Mouse (Mus musculus): ENCODE results near the gene Rpusd1.
"Not testable (repeated sequence)": the region's sequence is repeated elsewhere in the genome, so short reads cannot be mapped to it uniquely, and the experiment has no call there.

The Rpusd1 gene

GRCm38 (mm10) chr17:25741471-25741870 is 14.0 kb downstream of the Rpusd1 start:
- DNase-seq, result not testable (repeated sequence)

DNA sequence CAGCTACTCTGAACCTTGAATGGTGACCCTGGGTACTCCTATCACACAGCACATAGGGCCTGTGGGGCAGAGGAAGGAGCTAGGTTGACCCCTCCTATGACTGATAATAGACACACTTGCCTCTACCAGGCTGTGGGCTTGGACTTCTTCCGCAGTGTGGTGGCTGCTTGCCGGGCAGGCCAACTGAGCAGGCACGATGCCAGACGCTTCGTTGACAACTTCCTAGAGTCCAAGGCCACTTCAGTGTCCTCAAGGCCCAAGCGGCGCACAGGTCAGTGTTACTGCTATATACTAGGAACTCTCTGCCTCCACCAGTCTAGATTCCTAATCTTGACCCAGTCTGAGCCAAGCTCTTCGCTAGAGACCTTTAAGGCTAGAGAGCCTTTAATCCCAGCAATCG is 16.4 kb downstream of the Rpusd1 start:
- DNase-seq, result no peak

DNA sequence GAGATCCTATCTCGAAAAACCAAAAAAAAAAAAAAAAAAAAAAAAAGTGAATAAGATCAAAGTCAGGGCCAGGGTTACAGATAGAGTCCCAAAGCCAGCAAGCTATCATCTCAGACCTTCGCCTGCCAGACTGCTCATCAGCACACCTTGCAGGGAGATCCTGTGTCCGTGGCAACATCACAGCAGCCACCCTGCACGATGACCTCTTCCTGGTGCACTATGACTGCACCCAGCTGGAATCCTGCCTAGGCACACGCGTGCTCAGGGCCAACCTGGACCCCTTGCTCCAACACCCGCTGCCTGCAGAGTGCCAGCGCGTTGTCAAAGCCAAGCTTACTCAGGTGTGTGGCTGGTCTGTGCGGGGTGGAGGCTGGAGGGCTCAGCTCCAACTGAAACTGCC is 16.8 kb downstream of the Rpusd1 start:
- no peak for DNase-seq

GRCm38 (mm10) chr17:25748238-25748637 is 20.8 kb downstream of the Rpusd1 start:
- DNase-seq, result no peak

DNA sequence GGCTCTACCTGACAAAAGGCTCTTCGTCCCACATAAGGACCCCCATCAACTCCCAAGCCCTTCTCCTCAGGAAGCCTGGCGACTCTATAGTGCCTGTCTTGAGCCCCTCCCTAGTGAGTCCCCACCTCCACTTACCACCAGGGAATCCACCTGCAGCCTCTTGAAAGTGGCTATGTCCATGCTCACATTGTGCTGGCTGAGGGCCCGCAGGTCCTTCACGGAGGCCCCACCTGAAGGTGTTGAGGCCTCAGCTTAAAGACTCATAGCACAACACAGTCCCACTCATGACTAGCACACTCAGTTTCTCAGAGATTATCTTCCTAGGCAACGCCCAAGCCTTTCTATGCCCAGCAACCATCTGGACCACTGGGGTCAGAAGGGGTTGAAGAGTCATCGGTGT is 21.8 kb downstream of the Rpusd1 start:
- DNase-seq, result no peak

GRCm38 (mm10) chr17:25751446-25751845 is 24.0 kb downstream of the Rpusd1 start:
- no peak for DNase-seq

DNA sequence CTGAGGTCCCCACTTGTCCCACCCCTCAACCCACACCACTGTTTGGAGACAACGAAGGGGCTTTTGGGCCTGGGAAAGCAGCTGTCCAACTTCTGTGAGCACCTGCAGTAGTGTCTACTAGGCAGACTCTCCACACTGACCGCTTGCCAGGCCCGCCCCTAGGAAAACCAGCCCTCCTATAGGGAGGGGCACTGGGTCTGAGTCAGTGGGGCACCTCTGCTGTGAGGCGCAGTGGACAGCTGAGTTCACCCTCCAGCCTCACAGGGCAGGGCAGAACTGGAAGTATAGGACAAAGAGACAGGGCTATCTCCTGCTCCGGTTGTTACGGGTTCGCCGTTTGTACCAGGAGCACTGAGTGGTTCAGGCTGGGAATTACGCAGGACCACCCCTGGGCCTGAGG is 26.8 kb downstream of the Rpusd1 start, which contains the start of gene Msln:
Gene Msln, minus strand, starts transcription at position 138 of the 400 bp plus-strand sequence.
- DNase-seq, result no peak

DNA sequence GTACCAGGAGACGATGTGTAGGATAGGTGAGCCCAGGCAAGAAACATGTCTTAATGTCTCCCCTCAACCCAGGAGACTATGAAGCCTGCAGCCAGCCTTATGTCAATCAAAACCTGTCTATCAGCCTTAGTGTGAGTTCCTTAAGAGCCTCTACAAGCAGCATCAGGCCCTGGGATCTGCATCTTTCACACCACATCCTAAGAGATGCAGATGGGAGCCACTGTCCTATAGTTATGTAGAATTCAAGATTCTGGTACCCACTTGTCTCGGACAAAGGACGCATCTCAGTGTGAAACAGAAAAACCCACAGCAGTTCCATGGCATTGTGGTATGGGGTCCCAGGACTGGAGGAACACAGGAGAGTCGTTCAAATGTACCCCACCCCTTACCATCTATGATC is 27.6 kb downstream of the Rpusd1 start:
- no peak for DNase-seq

- DNase-seq, result no peak
Observed at GRCm38 (mm10) chr17:25755627-25756377, 28.3 kb downstream of the Rpusd1 start.

- DNase-seq, result no peak
Observed at GRCm38 (mm10) chr17:25756378-25757242, 29.1 kb downstream of the Rpusd1 start.

GRCm38 (mm10) chr17:25757691-25758090 is 30.2 kb downstream of the Rpusd1 start:
- DNase-seq, result no peak

DNA sequence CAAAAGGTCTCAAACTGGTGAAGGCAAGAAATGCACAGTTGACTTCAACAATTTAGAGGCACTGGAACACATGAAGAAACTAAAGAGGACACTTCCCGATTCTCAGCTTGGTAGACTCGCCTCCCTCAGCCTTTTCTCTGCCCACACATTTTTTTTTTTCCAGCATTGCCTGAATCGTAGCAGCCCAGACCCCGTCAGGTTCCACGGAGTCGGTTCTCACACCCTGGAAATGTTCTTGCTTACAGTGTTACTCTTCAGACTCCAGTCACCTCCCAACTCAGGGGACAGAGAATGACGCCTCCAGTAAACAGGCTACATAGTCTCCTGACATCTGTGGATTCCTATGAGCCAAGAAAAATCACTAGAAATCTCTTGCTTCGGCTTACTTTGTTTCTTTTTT is 32.7 kb downstream of the Rpusd1 start:
- DNase-seq, result peak; percentile 61

DNA sequence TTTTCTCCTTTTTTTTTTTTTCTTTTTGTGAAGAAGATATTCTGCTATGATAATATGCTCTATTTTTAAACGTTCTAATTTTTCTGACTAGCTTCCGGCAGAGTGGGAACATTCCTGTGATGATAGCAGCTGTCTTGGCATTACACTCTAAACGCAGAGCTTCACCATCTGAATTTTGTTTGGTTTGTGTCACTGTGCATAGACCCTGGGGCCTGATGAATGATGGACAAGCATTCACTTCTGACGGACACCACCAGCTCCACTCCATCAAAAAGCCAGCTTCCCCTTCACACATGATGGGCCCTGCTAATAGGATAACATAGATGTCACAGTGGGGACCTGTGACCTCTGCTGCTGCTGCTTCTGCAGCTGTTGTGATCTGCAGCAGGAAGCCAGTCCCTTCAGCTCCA is 34.1 kb downstream of the Rpusd1 start:
- peak; percentile 59 for DNase-seq

- DNase-seq, result no peak
Observed at GRCm38 (mm10) chr17:25762591-25762990, 35.1 kb downstream of the Rpusd1 start.

DNA sequence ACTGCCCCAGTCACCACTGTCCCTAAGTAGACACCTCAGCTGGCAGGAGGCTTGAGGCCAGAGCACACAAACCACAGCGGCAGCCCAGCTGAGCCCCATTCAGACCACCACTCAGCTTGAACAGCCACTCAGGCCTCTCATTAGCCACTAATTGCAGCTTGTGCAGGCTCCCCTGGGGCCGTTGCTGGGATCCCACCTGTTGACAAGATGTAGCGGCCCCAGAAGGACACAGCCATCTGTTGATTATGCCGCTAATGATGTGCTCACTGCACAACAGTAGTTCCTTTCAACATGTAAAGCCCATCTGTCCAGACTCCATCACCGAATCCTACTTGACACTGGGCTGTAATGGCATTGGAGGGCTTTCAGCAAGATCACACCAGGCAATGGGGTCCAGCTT is 38.4 kb downstream of the Rpusd1 start:
- DNase-seq, result no peak

DNA sequence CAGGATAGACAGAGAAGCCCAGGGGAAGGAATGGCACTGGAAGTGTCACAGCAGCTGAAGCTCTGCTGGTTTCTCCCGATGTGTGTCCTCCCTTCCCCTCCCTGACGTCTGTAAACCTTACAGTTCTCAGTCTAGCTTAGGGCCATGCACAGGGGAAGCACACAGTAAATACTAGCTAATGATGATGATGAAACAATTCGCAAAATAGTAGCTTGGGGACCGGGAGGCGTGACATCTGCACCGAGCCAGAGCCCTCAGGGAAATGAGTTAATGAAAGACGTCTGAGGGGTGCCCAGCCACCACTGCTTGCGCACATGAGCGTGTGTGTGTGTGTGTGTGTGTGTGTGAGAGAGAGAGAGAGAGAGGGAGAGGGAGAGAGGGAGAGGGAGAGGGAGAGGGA is 41.9 kb downstream of the Rpusd1 start:
- DNase-seq, result no peak

GRCm38 (mm10) chr17:25773549-25774120 is 46.2 kb downstream of the Rpusd1 start, which contains the start of gene Narfl:
Gene Narfl, plus strand, starts transcription at chr17:25773776.
- peak; percentile 97 for DNase-seq

GRCm38 (mm10) chr17:25775318-25776062 is 48.0 kb downstream of the Rpusd1 start:
- no peak for DNase-seq

- no peak for DNase-seq
Observed at GRCm38 (mm10) chr17:25777948-25778347, 50.5 kb downstream of the Rpusd1 start.
